Mouse (Mus musculus) liver, postnatal 0 days (tissue): Measurements from ENCODE around the gene Tmem107. TPM values are rescaled to one million over a fixed set of nuclear protein-coding genes. Genes with fewer than 3 reads are reported as not detected.

Experiments
- ATAC-seq: fragments of 200-750 bp; cut with Nextera tagmentation; 2 replicates; pipeline ENCODE4 v1.8.0; 2017; ENCODE audit warnings: mild to moderate bottlenecking, moderate library complexity
- DNase-seq: peaks from one replicate; pipeline ENCODE4 v3.0.0-alpha.2; 2016
- H3K27ac ChIP-seq: fragments of 300-500 bp; sonication (generic); 2 replicates; pipeline ENCODE4 v1.5.1; 2014; ENCODE audit warnings: antibody characterized with exemption, moderate library complexity, mild to moderate bottlenecking, low read depth
- H3K27me3 ChIP-seq: fragments of 300-500 bp; sonication (generic); 2 replicates; pipeline ENCODE4 v1.6.1; 2014; ENCODE audit warnings: low read length, control low read depth, mixed read lengths; ENCODE audit not compliant: insufficient read depth
- H3K36me3 ChIP-seq: fragments of 300-500 bp; sonication (generic); replicated peaks from 2 replicates; pipeline ENCODE4 v1.6.1; 2014; ENCODE audit warnings: mild to moderate bottlenecking, control low read depth, low read length, moderate library complexity, mixed read lengths; ENCODE audit not compliant: insufficient read depth
- H3K4me1 ChIP-seq: fragments of 300-500 bp; sonication (generic); 2 replicates; pipeline ENCODE4 v1.6.1; 2014; ENCODE audit warnings: antibody characterized with exemption, mild to moderate bottlenecking, control low read depth; ENCODE audit not compliant: insufficient read depth
- H3K4me2 ChIP-seq: fragments of 300-500 bp; sonication (generic); 2 replicates; pipeline ENCODE4 v1.6.1; 2014; ENCODE audit warnings: low read depth, mild to moderate bottlenecking, low read length, moderate library complexity, mixed read lengths
- H3K4me3 ChIP-seq: fragments of 300-500 bp; sonication (generic); 2 replicates; pipeline ENCODE4 v1.5.1; 2014; ENCODE audit warnings: low read depth, low read length
- H3K9ac ChIP-seq: fragments of 300-500 bp; sonication (generic); replicated peaks from 2 replicates; pipeline ENCODE4 v1.6.1; 2014; ENCODE audit warnings: mild to moderate bottlenecking, moderate library complexity
- H3K9me3 ChIP-seq: fragments of 300-500 bp; sonication (generic); 2 replicates; pipeline ENCODE4 v1.6.1; 2016; ENCODE audit warnings: mild to moderate bottlenecking, control low read depth, low read length, mixed read lengths
- CTCF ChIP-seq: sonication (generic); IDR thresholded peaks from 2 replicates; pipeline ENCODE4 v1.5.1; 2016; ENCODE audit warnings: antibody characterized with exemption, low read depth
- EP300 ChIP-seq: IDR thresholded peaks from 2 replicates; pipeline ENCODE4 v1.6.1; 2016; ENCODE audit warnings: antibody characterized with exemption, low read depth, mild to moderate bottlenecking
- WGBS: fragments of 180-500 bp; shearing (Covaris S2); extraction: QIAGEN DNeasy Blood & Tissue Kit; methylation state at CpG from one replicate; pipeline ENCODE4 v1.1.7; 2014; ENCODE audit not compliant: insufficient replicate concordance; 5-methylcytosine and 5-hydroxymethylcytosine counted together
- polyA plus RNA-seq: library from polyadenylated mRNA; unstranded; fragments of >200 nt; fragmentation: Nextera tagmentation; extraction: Ambion mirVana; gene quantifications from 2 replicates; pipeline ENCODE4 v1.2.1, GENCODE M21; 2015

Tmem107 gene
- polyA plus RNA-seq, 1 experiment from 2014 or later: 13.0 TPM

GRCm38 (mm10) chr11:69081613-69082012 lies 11.0 kb downstream of the Tmem107 start:
- Histone ChIP-seq H3K27ac (no peak overlapping the region), H3K36me3 (no peaks in the 10 kb centered on the region), H3K27me3 (no peaks in the 10 kb centered on the region), H3K4me1 (peaks cover 6% of the 10 kb centered on the region; the same call in 1 of the 2 replicates), H3K4me2 (no peak overlapping the region), H3K4me3 (no peak overlapping the region), H3K9ac (no peak overlapping the region), H3K9me3 (no peaks in the 10 kb centered on the region)
- WGBS: 77% methylated on average over 7 of the region's 7 CpGs
- DNase-seq: no peak
- TF ChIP-seq EP300: no peak
- no peak for TF ChIP-seq CTCF
- no peak for ATAC-seq

GRCm38 (mm10) chr11:69085608-69086007 lies 15.0 kb downstream of the Tmem107 start:
- Histone ChIP-seq H3K9ac (no peak overlapping the region), H3K36me3 (peaks cover 12% of the 10 kb centered on the region), H3K4me1 (peaks cover 22% of the 10 kb centered on the region), H3K4me2 (no peak overlapping the region), H3K27ac (no peak overlapping the region), H3K27me3 (no peaks in the 10 kb centered on the region), H3K4me3 (no peak overlapping the region), H3K9me3 (no peaks in the 10 kb centered on the region)
- DNase-seq: no peak
- WGBS: 75% methylated on average over 6 of the region's 6 CpGs
- no peak for TF ChIP-seq CTCF
- TF ChIP-seq EP300: no peak
- no peak for ATAC-seq

- Histone ChIP-seq H3K9me3 (no peaks in the 10 kb centered on the region), H3K4me1 (peaks cover 22% of the 10 kb centered on the region), H3K27ac (no peak overlapping the region), H3K36me3 (peaks cover 19% of the 10 kb centered on the region), H3K4me3 (no peak overlapping the region), H3K4me2 (no peak overlapping the region), H3K27me3 (no peaks in the 10 kb centered on the region), H3K9ac (no peak overlapping the region)
- ATAC-seq (no peak), DNase-seq (no peak)
- 74% methylated on average over 6 of the region's 6 CpGs for WGBS
- TF ChIP-seq EP300 (no peak), CTCF (no peak)
Observed at GRCm38 (mm10) chr11:69086390-69086789, 15.8 kb downstream of the Tmem107 start.

- Histone ChIP-seq H3K9me3 (no peaks in the 10 kb centered on the region), H3K9ac (no peak overlapping the region; the same call in 1 of the 2 replicates), H3K4me1 (peaks cover 25% of the 10 kb centered on the region), H3K27me3 (no peaks in the 10 kb centered on the region), H3K4me2 (no peak overlapping the region), H3K27ac (no peak overlapping the region), H3K36me3 (peaks cover 26% of the 10 kb centered on the region), H3K4me3 (no peak overlapping the region)
- 58% methylated on average over 4 of the region's 4 CpGs for WGBS
- DNase-seq (no peak), ATAC-seq (no peak)
- no peak for TF ChIP-seq CTCF
- no peak for TF ChIP-seq EP300
Observed at GRCm38 (mm10) chr11:69087082-69087481, 16.5 kb downstream of the Tmem107 start.

- Histone ChIP-seq H3K36me3 (peaks cover 30% of the 10 kb centered on the region), H3K4me3 (0 out of 2 replicates have a peak overlapping the region, but pooled peaks have one; percentile 97), H3K9me3 (no peaks in the 10 kb centered on the region), H3K27ac (no peak overlapping the region), H3K4me1 (peaks cover 25% of the 10 kb centered on the region), H3K27me3 (no peaks in the 10 kb centered on the region), H3K4me2 (peak overlapping the region; percentile 86; the same call in 1 of the 2 replicates), H3K9ac (no peak overlapping the region; the same call in 1 of the 2 replicates)
- ATAC-seq (no peak), DNase-seq (no peak)
- WGBS: 63% methylated on average over 2 of the region's 2 CpGs
- TF ChIP-seq EP300 (no peak), CTCF (no peak)
Observed at GRCm38 (mm10) chr11:69087597-69087996, 17.0 kb downstream of the Tmem107 start.

GRCm38 (mm10) chr11:69088103-69088855 lies 17.7 kb downstream of the Tmem107 start, which contains the start of gene Vamp2:
Gene Vamp2, plus strand, starts transcription at chr11:69088490.
- Histone ChIP-seq H3K4me3 (peak within 1 kb of the TSS; percentile 97), H3K27ac (peak within 1 kb of the TSS; percentile 96), H3K36me3 (peaks cover 31% of the 10 kb centered on the region), H3K9me3 (no peaks in the 10 kb centered on the region), H3K4me1 (peaks cover 25% of the 10 kb centered on the region), H3K27me3 (no peaks in the 10 kb centered on the region), H3K4me2 (peak within 1 kb of the TSS; percentile 86), H3K9ac (peak within 1 kb of the TSS; percentile 100)
- TF ChIP-seq EP300: no peak
- no peak for TF ChIP-seq CTCF
- ATAC-seq: peak; percentile 78
- DNase-seq: peak; percentile 93
- 3% methylated on average over 51 of the region's 67 CpGs for WGBS
